Mouse (Mus musculus) spleen, adult 2 months (tissue): Measurements from ENCODE around the gene Ears2.

ENCODE experiments used
- CTCF ChIP-seq: fragments of 200-500 bp; IDR thresholded peaks from 2 replicates; pipeline ENCODE4 v1.5.1; 2011; ENCODE audit warnings: mild to moderate bottlenecking, inconsistent platforms; ENCODE audit not compliant: insufficient read depth, insufficient read length, insufficient replicate concordance; ENCODE audit errors: extremely low read depth
- POLR2A ChIP-seq: fragments of 200-500 bp; IDR thresholded peaks from 2 replicates; pipeline ENCODE4 v1.6.1; 2011; ENCODE audit warnings: low read depth, low read length, inconsistent platforms

DNA sequence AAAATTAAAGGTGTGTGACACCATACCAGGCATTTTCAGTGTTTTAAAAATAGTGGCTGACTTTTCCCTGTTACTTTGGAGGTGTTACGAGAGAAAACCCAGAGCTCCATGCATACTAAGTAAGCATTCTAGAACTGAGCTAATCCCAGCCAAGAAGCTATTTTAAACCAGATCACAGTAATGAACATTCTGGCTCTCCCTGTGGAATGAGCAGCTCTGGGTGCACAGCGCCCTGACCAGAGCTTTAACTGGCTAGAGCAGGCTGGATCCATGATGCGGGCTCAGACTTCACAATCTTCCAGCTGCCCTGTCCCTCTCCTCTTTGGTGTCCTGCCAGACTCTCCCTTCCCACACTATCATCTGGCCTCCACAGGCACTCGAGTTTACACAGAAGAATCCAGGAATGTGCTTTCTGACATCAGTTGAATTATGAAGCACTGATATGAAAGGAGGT is 21.9 kb downstream of the Ears2 start:
- TF ChIP-seq CTCF, result no peak
- no peak for TF ChIP-seq POLR2A
